Mouse (Mus musculus) stomach, embryonic 14.5 days (tissue): ENCODE data around the gene Klhdc3. TPM values are rescaled to one million over a fixed set of nuclear protein-coding genes. Genes with fewer than 3 reads are reported as not detected.
A peak's percentile ranks its signal among the peaks of the same experiment; 100 is the strongest.

Experiments
- ATAC-seq: fragments of 200-750 bp; cut with Nextera tagmentation; 2 replicates; pipeline ENCODE4 v1.8.0; 2017; ENCODE audit warnings: low read depth, moderate TSS enrichment; ENCODE audit not compliant: insufficient number of reproducible peaks, insufficient read depth, low FRiP score
- H3K27ac ChIP-seq: fragments of 300-500 bp; sonication (generic); 2 replicates; pipeline ENCODE4 v1.5.1; 2014; ENCODE audit warnings: mild to moderate bottlenecking, low read length, moderate library complexity, mixed read lengths
- H3K27me3 ChIP-seq: fragments of 300-500 bp; sonication (generic); 2 replicates; pipeline ENCODE4 v1.6.1; 2014; ENCODE audit warnings: low read length, control low read depth, mixed read lengths; ENCODE audit not compliant: control insufficient read depth, insufficient read depth
- H3K36me3 ChIP-seq: fragments of 300-500 bp; sonication (generic); 2 replicates; pipeline ENCODE4 v1.6.1; 2014; ENCODE audit warnings: mild to moderate bottlenecking, control low read depth, low read length, moderate library complexity, mixed read lengths; ENCODE audit not compliant: control insufficient read depth, insufficient read depth
- H3K4me1 ChIP-seq: fragments of 300-500 bp; sonication (generic); 2 replicates; pipeline ENCODE4 v1.6.1; 2014; ENCODE audit warnings: low read length, control low read depth, mixed read lengths; ENCODE audit not compliant: control insufficient read depth, insufficient read depth
- H3K4me2 ChIP-seq: fragments of 300-500 bp; sonication (generic); replicated peaks from 2 replicates; pipeline ENCODE4 v1.6.1; 2014; ENCODE audit warnings: low read depth, low read length, control low read depth
- H3K4me3 ChIP-seq: fragments of 300-500 bp; sonication (generic); 2 replicates; pipeline ENCODE4 v1.5.1; 2014; ENCODE audit warnings: low read depth, low read length, control low read depth
- H3K9ac ChIP-seq: fragments of 300-500 bp; sonication (generic); replicated peaks from 2 replicates; pipeline ENCODE4 v1.6.1; 2014; ENCODE audit warnings: low read depth, mild to moderate bottlenecking, control low read depth, low read length, moderate library complexity, mixed read lengths
- H3K9me3 ChIP-seq: fragments of 300-500 bp; sonication (generic); 2 replicates; pipeline ENCODE4 v1.6.1; 2016; ENCODE audit warnings: low read depth, low read length, control low read depth; ENCODE audit not compliant: control insufficient read depth
- WGBS: fragments of 180-500 bp; shearing (Covaris S2); extraction: QIAGEN DNeasy Blood & Tissue Kit; methylation state at CpG from one replicate; pipeline ENCODE4 v1.1.7; 2014; 5-methylcytosine and 5-hydroxymethylcytosine counted together
- polyA plus RNA-seq: library from polyadenylated mRNA; unstranded; fragments of >200 nt; fragmentation: Nextera tagmentation; extraction: Ambion mirVana; gene quantifications from 2 replicates; pipeline ENCODE4 v1.2.1, GENCODE M21; 2014

Gene Klhdc3
- polyA plus RNA-seq, 1 experiment from 2014 or later: 101 TPM

GRCm38 (mm10) chr17:46724477-46725084, 43.9 kb upstream of the Klhdc3 start:
- H3K27me3 ChIP-seq: 0 out of 2 replicates have a peak, but pooled peaks cover 4% of the 10 kb centered on the region
- WGBS: 83% methylated on average over 15 of the region's 20 CpGs
- H3K4me1 ChIP-seq: no peaks in the 10 kb centered on the region
- ATAC-seq: no peak
- no peaks in the 10 kb centered on the region for H3K9me3 ChIP-seq
- peaks cover 10% of the 10 kb centered on the region; the same call in 1 of the 2 replicates for H3K36me3 ChIP-seq
- H3K27ac ChIP-seq: no peak overlapping the region
- H3K4me3 ChIP-seq: no peak overlapping the region
- H3K4me2 ChIP-seq: no peak overlapping the region
- H3K9ac ChIP-seq: no peak overlapping the region

- no peaks in the 10 kb centered on the region for H3K4me1 ChIP-seq
- peaks cover 19% of the 10 kb centered on the region for H3K36me3 ChIP-seq
Observed at GRCm38 (mm10) chr17:46721077-46721476, 40.4 kb upstream of the Klhdc3 start.

GRCm38 (mm10) chr17:46714756-46715481, 34.2 kb upstream of the Klhdc3 start:
- Histone ChIP-seq H3K36me3 (peaks cover 30% of the 10 kb centered on the region), H3K4me2 (no peak overlapping the region)
- 92% methylated on average over 11 of the region's 11 CpGs for WGBS

More at GRCm38 (mm10) chr17:46721077-46721476, 40.4 kb upstream of the Klhdc3 start:
- 90% methylated on average over 7 of the region's 7 CpGs for WGBS
- H3K27me3 ChIP-seq: no peaks in the 10 kb centered on the region
- no peak overlapping the region for H3K9ac ChIP-seq
- H3K4me3 ChIP-seq: no peak overlapping the region
- ATAC-seq: no peak
- H3K27ac ChIP-seq: no peak overlapping the region
- H3K4me2 ChIP-seq: no peak overlapping the region
- no peaks in the 10 kb centered on the region for H3K9me3 ChIP-seq

GRCm38 (mm10) chr17:46713849-46714248, 33.1 kb upstream of the Klhdc3 start:
- Histone ChIP-seq H3K27ac (no peak overlapping the region), H3K4me3 (no peak overlapping the region), H3K4me2 (no peak overlapping the region), H3K36me3 (peaks cover 30% of the 10 kb centered on the region), H3K9me3 (no peaks in the 10 kb centered on the region), H3K4me1 (peaks cover 10% of the 10 kb centered on the region), H3K9ac (no peak overlapping the region), H3K27me3 (no peaks in the 10 kb centered on the region)
- WGBS: 84% methylated on average over 9 of the region's 9 CpGs
- no peak for ATAC-seq

More at GRCm38 (mm10) chr17:46714756-46715481, 34.2 kb upstream of the Klhdc3 start:
- Histone ChIP-seq H3K27me3 (no peaks in the 10 kb centered on the region), H3K27ac (no peak overlapping the region), H3K9me3 (no peaks in the 10 kb centered on the region), H3K9ac (no peak overlapping the region), H3K4me1 (peaks cover 10% of the 10 kb centered on the region), H3K4me3 (no peak overlapping the region)
- ATAC-seq: no peak

GRCm38 (mm10) chr17:46712442-46712841, 31.7 kb upstream of the Klhdc3 start:
- no peak for ATAC-seq
- no peaks in the 10 kb centered on the region for H3K9me3 ChIP-seq
- H3K36me3 ChIP-seq: peaks cover 30% of the 10 kb centered on the region; the same call in 1 of the 2 replicates
- peak overlapping the region; percentile 93 for H3K4me2 ChIP-seq
- peak overlapping the region; percentile 90 for H3K9ac ChIP-seq
- peaks cover 10% of the 10 kb centered on the region for H3K4me1 ChIP-seq
- 64% methylated on average over 7 of the region's 7 CpGs for WGBS
- H3K27me3 ChIP-seq: no peaks in the 10 kb centered on the region
- no peak overlapping the region for H3K27ac ChIP-seq
- H3K4me3 ChIP-seq: peak overlapping the region; percentile 100

GRCm38 (mm10) chr17:46711612-46712271, 31.0 kb upstream of the Klhdc3 start:
- Histone ChIP-seq H3K4me1 (peaks cover 10% of the 10 kb centered on the region), H3K9me3 (no peaks in the 10 kb centered on the region), H3K9ac (peak overlapping the region; percentile 90), H3K4me2 (peak overlapping the region; percentile 93), H3K4me3 (peak overlapping the region; percentile 100), H3K36me3 (peaks cover 27% of the 10 kb centered on the region; the same call in 1 of the 2 replicates), H3K27ac (peak overlapping the region; percentile 71), H3K27me3 (no peaks in the 10 kb centered on the region)
- peak; percentile 47; the same call in 1 of the 2 replicates for ATAC-seq
- under 1% methylated on average over 71 of the region's 76 CpGs for whole genome bisulfite sequencing

GRCm38 (mm10) chr17:46710959-46711597, 30.4 kb upstream of the Klhdc3 start, which contains the start of gene Pex6:
Gene Pex6 (plus strand): TSS chr17:46711463.
- peaks cover 22% of the 10 kb centered on the region; the same call in 1 of the 2 replicates for H3K36me3 ChIP-seq
- H3K27ac ChIP-seq: peak within 1 kb of the TSS; percentile 71
- H3K9ac ChIP-seq: peak within 1 kb of the TSS; percentile 90
- ATAC-seq: peak; percentile 87
- no peaks in the 10 kb centered on the region for H3K27me3 ChIP-seq
- WGBS: 8% methylated on average over 36 of the region's 36 CpGs
- no peaks in the 10 kb centered on the region for H3K9me3 ChIP-seq
- peak within 1 kb of the TSS; percentile 100 for H3K4me3 ChIP-seq
- peaks cover 10% of the 10 kb centered on the region for H3K4me1 ChIP-seq
- peak within 1 kb of the TSS; percentile 93 for H3K4me2 ChIP-seq
